In genomic region chr16:30448169-30448568, GRCm38 (mm10) we compare ENCODE assay signal across 23 mouse cellular contexts.
"Had no signal": no experiment of that assay in that cellular context is flagged by ENCODE, and none has a peak within 500 bp of the region (broad histone marks: within the 10 kb centered on the region; RNA-seq: fewer than 3 reads in every experiment).

No protein-coding gene starts in this region.

- H3K36me3 ChIP-seq: heart, embryonic 10.5 days; heart, embryonic 12.5 days; hindbrain, embryonic 13.5 days; hindbrain, embryonic 15.5 days; kidney, embryonic 15.5 days; limb, embryonic 13.5 days; limb, embryonic 15.5 days had no signal

- H3K9me3 ChIP-seq: heart, embryonic 10.5 days; heart, embryonic 12.5 days; hindbrain, embryonic 13.5 days; hindbrain, embryonic 15.5 days; kidney, embryonic 15.5 days; limb, embryonic 13.5 days; limb, embryonic 15.5 days had no signal

- H3K9ac ChIP-seq: heart, embryonic 12.5 days; hindbrain, embryonic 13.5 days; hindbrain, embryonic 15.5 days; kidney, embryonic 15.5 days; limb, embryonic 13.5 days; limb, embryonic 15.5 days had no signal

- H3K4me1 ChIP-seq: hindbrain, embryonic 13.5 days; hindbrain, embryonic 15.5 days; limb, embryonic 13.5 days had no signal

- H3K4me3 ChIP-seq: gastrocnemius, adult 2 months; heart, embryonic 10.5 days; heart, embryonic 12.5 days; hindbrain, embryonic 13.5 days; hindbrain, embryonic 15.5 days; kidney, embryonic 15.5 days; layer of hippocampus, adult 2 months; limb, embryonic 13.5 days; limb, embryonic 15.5 days had no signal

- H3K27me3 ChIP-seq: heart, embryonic 12.5 days; hindbrain, embryonic 13.5 days; hindbrain, embryonic 15.5 days; kidney, embryonic 15.5 days; limb, embryonic 13.5 days; limb, embryonic 15.5 days had no signal

- H3K4me2 ChIP-seq: heart, embryonic 12.5 days; hindbrain, embryonic 13.5 days; hindbrain, embryonic 15.5 days; kidney, embryonic 15.5 days; limb, embryonic 13.5 days; limb, embryonic 15.5 days had no signal

- H3K27ac ChIP-seq: gastrocnemius, adult 2 months; heart, embryonic 10.5 days; hindbrain, embryonic 13.5 days; hindbrain, embryonic 15.5 days; hindbrain, postnatal 0 days; kidney, embryonic 15.5 days; kidney, postnatal 0 days; layer of hippocampus, adult 2 months; limb, embryonic 13.5 days; limb, embryonic 15.5 days had no signal

- ATAC-seq: hindbrain, postnatal 0 days; intestine, embryonic 16.5 days had no signal

- DNase-seq: gastrocnemius, adult 2 months; gastrocnemius, postnatal 10 days; gastrocnemius, postnatal 25 days; heart, postnatal 14 days; heart, postnatal 36 days; kidney, adult 11 months; kidney, adult 2 months; kidney, adult 9 months; kidney, postnatal 14 days; kidney, postnatal 36 days; layer of hippocampus, postnatal 36 days; left cerebral cortex, postnatal 4 days had no signal
